Mouse (Mus musculus) liver, adult 2 months (tissue): ENCODE data around the gene Maged1. TPM values are rescaled to one million over a fixed set of nuclear protein-coding genes. Genes with fewer than 3 reads are reported as not detected.

Experiments used
- DNase-seq: peaks from one replicate; pipeline ENCODE4 v3.0.0-alpha.2; 2011; ENCODE audit warnings: low read depth, low spot score; ENCODE audit errors: extremely low read depth
- H3K27ac ChIP-seq: fragments of 200-500 bp; replicated peaks from 2 replicates; pipeline ENCODE4 v1.5.1; 2012; ENCODE audit warnings: low read depth, mild to moderate bottlenecking, control low read depth, inconsistent platforms, low read length; ENCODE audit not compliant: insufficient read depth
- H3K27me3 ChIP-seq: fragments of 200-500 bp; 2 replicates; pipeline ENCODE4 v1.6.1; 2012; ENCODE audit warnings: mild to moderate bottlenecking, moderate library complexity, low read length, inconsistent platforms; ENCODE audit not compliant: control insufficient read depth, insufficient read depth
- H3K36me3 ChIP-seq: fragments of 200-500 bp; 2 replicates; pipeline ENCODE4 v1.6.1; 2012; ENCODE audit warnings: low read length, inconsistent platforms; ENCODE audit not compliant: control insufficient read depth, insufficient read depth
- H3K4me1 ChIP-seq: fragments of 200-500 bp; 2 replicates; pipeline ENCODE4 v1.6.1; 2011; ENCODE audit warnings: low read length; ENCODE audit not compliant: control insufficient read depth, insufficient read depth
- H3K4me3 ChIP-seq: fragments of 200-500 bp; 2 replicates; pipeline ENCODE4 v1.5.1; 2011; ENCODE audit warnings: low read depth, mild to moderate bottlenecking, control low read depth, low read length, moderate library complexity; ENCODE audit not compliant: insufficient read depth
- H3K79me2 ChIP-seq: fragments of 200-500 bp; 2 replicates; pipeline ENCODE4 v1.6.1; 2012; ENCODE audit warnings: inconsistent platforms, mild to moderate bottlenecking, low read length, moderate library complexity; ENCODE audit not compliant: control insufficient read depth, insufficient read depth
- H3K9ac ChIP-seq: fragments of 200-500 bp; 2 replicates; pipeline ENCODE4 v1.6.1; 2012; ENCODE audit warnings: low read depth, mild to moderate bottlenecking, control low read depth, inconsistent platforms, low read length
- CTCF ChIP-seq: fragments of 200-500 bp; IDR thresholded peaks from 2 replicates; pipeline ENCODE4 v1.5.1; 2011; ENCODE audit warnings: low read depth, low read length, control low read depth
- POLR2A ChIP-seq: fragments of 200-500 bp; IDR thresholded peaks from 2 replicates; pipeline ENCODE4 v1.6.1; 2011; ENCODE audit warnings: low read length, control low read depth; ENCODE audit not compliant: insufficient read depth; ENCODE audit errors: extremely low read depth
- WGBS: fragments of 180-500 bp; shearing (Covaris S2); methylation state at CpG from one replicate; pipeline ENCODE4 v1.1.7; 2018; 5-methylcytosine and 5-hydroxymethylcytosine counted together
- polyA plus RNA-seq: library from polyadenylated mRNA; depleted of rRNA; stranded (reverse); fragments of >200 nt; gene quantifications from 2 replicates; pipeline ENCODE4 v1.2.3, GENCODE M21; 2012
- total RNA-seq: library from RNA; depleted of rRNA; stranded (reverse); fragments of >200 nt; gene quantifications from 2 replicates; pipeline ENCODE4 v1.2.3, GENCODE M21; 2014

Gene Maged1
- total and polyA plus RNA-seq, 2 experiments: 51.4 to 78.9 TPM

- no peak overlapping the region for H3K4me3 ChIP-seq
- peak; percentile 19 for DNase-seq
- H3K4me1 ChIP-seq: no peaks in the 10 kb centered on the region
- no peaks in the 10 kb centered on the region for H3K79me2 ChIP-seq
- no peaks in the 10 kb centered on the region for H3K36me3 ChIP-seq
- H3K9ac ChIP-seq: no peak overlapping the region
- no peak overlapping the region for H3K27ac ChIP-seq
- no peak for TF ChIP-seq POLR2A
- peak; percentile 53; the same call in 1 of the 2 replicates for TF ChIP-seq CTCF
- WGBS: 0% methylated on average over 1 of the region's 1 CpGs
- H3K27me3 ChIP-seq: no peaks in the 10 kb centered on the region
Observed at GRCm38 (mm10) chrX:94544923-94545322, 3.0 kb upstream of the Maged1 start.

- peaks cover 12% of the 10 kb centered on the region for H3K36me3 ChIP-seq
- TF ChIP-seq CTCF (no peak), POLR2A (no peak)
- H3K27ac ChIP-seq: no peak overlapping the region
- H3K4me3 ChIP-seq: peak overlapping the region; percentile 16
- H3K79me2 ChIP-seq: no peaks in the 10 kb centered on the region
- 25% methylated on average over 9 of the region's 9 CpGs for WGBS
- no peak overlapping the region for H3K9ac ChIP-seq
- DNase-seq: no peak
- H3K27me3 ChIP-seq: no peaks in the 10 kb centered on the region
- H3K4me1 ChIP-seq: no peaks in the 10 kb centered on the region
Observed at GRCm38 (mm10) chrX:94542536-94542935, 593 bp upstream of the Maged1 start.

- TF ChIP-seq CTCF (no peak), POLR2A (no peak)
- peak; percentile 16 for DNase-seq
- Histone ChIP-seq H3K27me3 (no peaks in the 10 kb centered on the region), H3K4me1 (no peaks in the 10 kb centered on the region), H3K9ac (peak overlapping the region; percentile 68), H3K27ac (peak overlapping the region; percentile 50), H3K4me3 (peak overlapping the region; percentile 86), H3K79me2 (no peaks in the 10 kb centered on the region), H3K36me3 (peaks cover 20% of the 10 kb centered on the region)
- under 1% methylated on average over 24 of the region's 25 CpGs for WGBS
Observed at GRCm38 (mm10) chrX:94541206-94541605, 737 bp downstream of the Maged1 start.

GRCm38 (mm10) chrX:94540341-94541201 is 1.4 kb downstream of the Maged1 start:
- H3K4me1 ChIP-seq: no peaks in the 10 kb centered on the region
- no peaks in the 10 kb centered on the region for H3K79me2 ChIP-seq
- no peak for TF ChIP-seq POLR2A
- no peak for TF ChIP-seq CTCF
- no peaks in the 10 kb centered on the region for H3K27me3 ChIP-seq
- H3K27ac ChIP-seq: peak overlapping the region; percentile 50
- peak overlapping the region; percentile 86 for H3K4me3 ChIP-seq
- peak; percentile 32 for DNase-seq
- H3K9ac ChIP-seq: peak overlapping the region; percentile 68
- H3K36me3 ChIP-seq: peaks cover 22% of the 10 kb centered on the region
- 4% methylated on average over 31 of the region's 37 CpGs for WGBS

- Histone ChIP-seq H3K4me3 (no peak overlapping the region), H3K9ac (no peak overlapping the region), H3K27me3 (no peaks in the 10 kb centered on the region), H3K4me1 (no peaks in the 10 kb centered on the region), H3K79me2 (no peaks in the 10 kb centered on the region), H3K36me3 (peaks cover 20% of the 10 kb centered on the region), H3K27ac (no peak overlapping the region)
- DNase-seq: no peak
- 77% methylated on average over 2 of the region's 2 CpGs for WGBS
- TF ChIP-seq CTCF (no peak), POLR2A (no peak)
Observed at GRCm38 (mm10) chrX:94534346-94534745, 7.6 kb downstream of the Maged1 start.

GRCm38 (mm10) chrX:94530301-94530700 is 11.6 kb downstream of the Maged1 start:
- H3K4me1 ChIP-seq: no peaks in the 10 kb centered on the region
- no peak overlapping the region for H3K4me3 ChIP-seq
- H3K9ac ChIP-seq: no peak overlapping the region
- 91% methylated on average over 3 of the region's 3 CpGs for WGBS
- H3K79me2 ChIP-seq: no peaks in the 10 kb centered on the region
- TF ChIP-seq POLR2A: no peak
- TF ChIP-seq CTCF: no peak
- DNase-seq: no peak
- no peak overlapping the region for H3K27ac ChIP-seq
- H3K27me3 ChIP-seq: no peaks in the 10 kb centered on the region
- no peaks in the 10 kb centered on the region for H3K36me3 ChIP-seq
